Mouse (Mus musculus) heart, postnatal 25 days (tissue): ENCODE measurements around the gene Gpr62. TPM values are rescaled to one million over a fixed set of nuclear protein-coding genes. Genes with fewer than 3 reads are reported as not detected.

Experiments used
- DNase-seq: peaks from one replicate; pipeline ENCODE4 v3.0.0; 2022; ENCODE audit warnings: low spot score
- intact Hi-C: fragments of 180-260 bp; cut with DNase I; formaldehyde crosslinking; loops from one replicate; pipeline ENCODE4 v1.15.1; 2025
- total RNA-seq, 2 experiments: library from RNA; stranded (reverse); gene quantifications; 2 replicates each; pipeline ENCODE4 v1.2.3; 2021

Gpr62 gene
- total RNA-seq, 2 experiments from 2014 or later = not detected

GRCm38 (mm10) chr9:106461026-106461415 lies 4.7 kb downstream of the Gpr62 start:
- intact Hi-C loops = no loop called here

DNA sequence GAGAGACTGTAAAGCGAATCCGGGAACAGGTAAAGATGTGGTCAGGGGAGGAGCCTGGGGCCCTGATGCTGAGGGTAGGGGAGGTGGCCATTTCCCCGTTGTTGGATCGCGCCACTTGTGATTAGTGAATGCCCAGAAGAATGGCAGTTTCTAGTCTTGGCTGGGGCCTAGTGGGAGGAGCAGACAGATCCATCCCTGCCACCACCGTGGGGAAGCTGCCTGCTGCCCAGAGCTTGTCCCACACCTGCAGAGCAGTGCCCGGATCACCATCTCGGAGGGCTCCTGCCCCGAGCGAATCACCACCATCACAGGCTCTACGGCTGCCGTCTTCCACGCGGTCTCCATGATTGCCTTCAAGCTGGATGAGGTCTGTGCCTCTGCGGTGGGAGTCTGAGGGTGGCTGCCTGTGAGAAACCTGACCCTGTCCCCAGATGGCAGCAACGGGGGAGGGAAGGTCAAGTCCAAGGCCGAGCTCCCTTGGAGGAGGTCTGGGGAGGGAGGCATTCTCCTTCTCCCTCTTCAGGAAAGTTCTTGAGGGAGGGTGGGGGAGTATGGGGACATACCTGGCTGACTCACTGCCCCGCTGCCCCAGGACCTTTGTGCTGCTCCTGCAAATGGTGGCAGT lies 5.2 kb downstream of the Gpr62 start:
- no peak for DNase-seq
- intact Hi-C loops = no loop called here

More at GRCm38 (mm10) chr9:106461026-106461415, 4.7 kb downstream of the Gpr62 start:
- DNase-seq = no peak

DNA sequence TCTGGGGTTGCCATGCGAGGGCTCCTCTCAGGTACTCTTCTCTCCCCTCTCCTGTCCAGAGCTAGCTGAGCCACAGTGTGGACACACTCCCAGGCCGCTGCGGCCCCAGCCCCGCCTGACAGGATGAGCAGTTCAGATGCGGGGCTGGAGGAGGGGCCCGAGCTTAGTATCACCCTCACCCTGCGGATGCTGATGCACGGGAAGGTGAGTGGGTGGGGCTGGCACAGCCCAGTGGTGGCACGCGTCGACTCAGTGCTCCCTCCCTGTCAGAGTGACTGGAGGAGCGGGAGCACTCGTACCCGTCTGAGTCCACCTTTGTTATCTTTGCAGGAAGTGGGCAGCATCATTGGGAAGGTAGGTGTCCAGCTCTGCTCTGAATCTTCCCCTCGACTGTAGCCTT lies 5.8 kb downstream of the Gpr62 start:
- intact Hi-C loops = loop anchor here (2.0 kb wide), 1 partner anchor 13 kb away; no protein-coding TSS in a partner anchor
- DNase-seq = no peak

DNA sequence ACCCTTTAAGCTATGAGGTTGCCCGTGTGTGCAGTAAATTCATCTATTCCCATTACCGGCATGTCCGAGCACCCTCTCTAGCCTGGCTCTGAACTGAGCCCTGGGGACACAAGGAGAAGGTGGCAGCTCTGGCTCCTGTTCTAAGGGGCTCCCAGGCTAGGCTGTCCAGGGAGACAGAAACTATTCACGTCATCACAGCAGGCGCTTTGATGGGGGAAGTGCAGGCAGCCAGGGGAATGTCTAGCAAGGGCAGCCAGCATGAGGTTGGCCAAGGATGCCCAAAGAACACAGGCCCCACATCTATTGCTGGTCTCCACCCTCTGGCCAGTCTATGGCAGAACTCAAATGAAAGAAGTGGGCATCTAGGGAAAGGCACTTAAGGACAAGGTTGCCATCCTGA lies 7.8 kb downstream of the Gpr62 start:
- intact Hi-C loops = loop anchor here (2.0 kb wide), 1 partner anchor 15 kb away; no protein-coding TSS in a partner anchor
- DNase-seq = no peak

GRCm38 (mm10) chr9:106457163-106457559 lies 8.6 kb downstream of the Gpr62 start:
- intact Hi-C loops = no loop called here
- DNase-seq = no peak

GRCm38 (mm10) chr9:106456325-106457162 lies 9.2 kb downstream of the Gpr62 start:
- no peak for DNase-seq
- intact Hi-C loops = no loop called here

GRCm38 (mm10) chr9:106454888-106455681 lies 10.7 kb downstream of the Gpr62 start:
- DNase-seq = no peak
- intact Hi-C loops = no loop called here

DNA sequence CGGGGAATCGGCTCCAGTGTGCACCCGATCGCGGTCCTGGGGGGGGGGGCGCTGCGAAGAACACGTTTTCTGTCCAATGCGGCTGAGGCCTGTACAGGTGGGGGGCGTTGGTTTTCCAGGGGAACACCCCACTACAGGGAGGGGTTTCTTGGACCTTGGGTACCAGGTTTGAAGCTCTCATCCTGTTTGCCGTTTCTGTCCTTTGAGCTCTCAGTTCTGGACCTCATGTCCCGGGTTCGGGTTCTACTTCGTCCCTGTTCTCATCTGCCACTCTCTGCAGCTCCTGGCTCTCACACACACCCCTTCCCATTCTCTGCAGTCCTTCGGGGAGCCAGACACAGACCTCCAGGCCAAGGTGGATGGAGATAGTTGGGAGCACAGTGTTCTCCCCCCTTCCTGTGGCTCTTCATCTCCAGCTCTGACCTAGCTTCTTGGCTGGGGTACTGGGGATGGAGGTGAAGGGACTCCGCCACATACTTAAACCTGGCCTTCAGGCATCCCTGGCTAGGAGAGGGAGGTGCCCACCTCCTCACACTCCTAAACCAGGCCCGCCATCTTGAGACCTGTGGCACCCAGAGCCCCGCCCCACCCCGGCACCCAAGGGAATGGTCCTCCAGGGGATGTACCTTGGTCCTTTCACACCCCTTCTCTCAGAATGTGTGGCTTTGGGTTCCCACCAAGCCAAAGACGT lies 11.5 kb downstream of the Gpr62 start:
- intact Hi-C loops = no loop called here
- DNase-seq = no peak

DNA sequence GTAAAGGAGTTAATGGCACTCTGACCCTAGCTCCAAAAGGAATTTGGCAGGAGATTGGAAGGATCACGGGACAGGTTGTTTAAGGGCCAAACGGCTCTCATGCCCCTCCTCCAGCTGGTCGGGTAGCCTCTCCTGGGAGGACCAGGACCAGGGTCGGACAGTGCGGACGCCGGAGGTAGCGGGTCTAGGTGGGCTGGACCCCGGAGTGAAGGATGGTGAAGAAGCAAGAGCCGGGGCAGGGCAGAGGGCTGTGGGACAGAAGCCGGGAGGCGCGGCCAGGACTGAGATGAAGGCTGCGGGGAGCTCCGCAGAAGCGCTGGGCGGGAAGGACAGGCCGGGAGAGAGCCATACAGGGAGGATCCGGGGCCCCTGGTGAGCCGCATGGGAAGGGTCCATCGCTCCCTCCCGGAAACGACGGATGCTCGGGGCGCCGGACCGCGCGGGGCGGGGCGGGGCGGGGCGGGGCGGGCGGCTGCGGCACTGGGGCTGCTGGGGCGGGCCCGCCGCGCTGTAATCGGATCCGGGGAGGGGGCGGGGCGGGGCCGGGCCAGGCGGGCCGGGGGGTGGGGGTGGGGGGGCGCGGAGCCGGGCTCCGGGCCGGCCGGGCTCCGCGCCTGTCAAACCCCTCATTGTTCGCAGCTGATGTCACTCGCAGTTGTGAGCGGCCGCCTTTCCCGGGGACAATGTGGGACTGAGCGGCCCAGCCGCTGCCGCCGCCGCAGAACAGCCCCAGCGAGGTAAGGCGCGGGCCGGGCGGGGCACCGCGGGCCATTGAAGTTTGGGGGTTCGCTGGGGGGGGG lies 12.3 kb downstream of the Gpr62 start, which contains the start of gene Pcbp4:
TSS of gene Pcbp4 (plus strand) at position 21 of the 800 bp plus-strand sequence.
- intact Hi-C loops = no loop called here
- no peak for DNase-seq

DNA sequence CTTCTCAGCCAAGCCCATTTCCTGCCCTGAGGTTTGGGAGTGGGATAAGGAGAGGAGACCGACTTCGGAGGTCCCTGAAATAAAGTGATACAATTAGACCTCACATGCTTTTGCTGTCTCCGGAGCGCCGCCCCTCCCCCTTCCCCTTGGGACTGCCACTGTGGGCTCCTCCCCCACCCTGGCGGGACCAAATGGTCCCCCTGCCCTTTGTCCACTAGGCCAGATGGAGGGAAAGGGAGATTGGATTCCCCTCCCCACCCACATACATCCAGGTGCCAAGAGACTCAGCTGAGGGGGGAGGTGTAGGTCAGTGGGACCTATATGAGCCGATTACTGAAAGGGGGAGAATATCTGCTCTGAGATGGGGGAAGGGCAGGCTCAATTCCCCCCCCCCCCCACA lies 12.9 kb downstream of the Gpr62 start:
- no peak for DNase-seq
- intact Hi-C loops = no loop called here

DNA sequence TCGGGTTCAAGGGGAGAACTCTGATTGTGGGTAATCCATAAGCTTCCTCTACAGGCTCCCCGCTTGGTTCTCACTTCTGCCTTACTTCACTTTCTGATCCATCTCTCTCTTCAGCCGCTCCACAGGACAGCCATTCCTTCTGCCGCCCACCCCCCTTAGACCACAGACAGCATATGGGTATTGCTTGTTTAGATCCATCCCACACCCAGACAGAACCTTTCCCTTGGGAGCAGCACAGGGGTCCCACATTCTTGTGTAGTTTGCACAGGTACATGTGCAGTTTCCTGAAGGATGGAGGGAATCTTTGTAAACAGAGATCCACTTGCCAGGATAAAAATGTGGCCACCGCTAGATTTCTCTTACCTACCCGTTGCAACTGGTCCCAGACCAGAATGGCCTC lies 13.4 kb downstream of the Gpr62 start:
- DNase-seq = no peak
- intact Hi-C loops = no loop called here

DNA sequence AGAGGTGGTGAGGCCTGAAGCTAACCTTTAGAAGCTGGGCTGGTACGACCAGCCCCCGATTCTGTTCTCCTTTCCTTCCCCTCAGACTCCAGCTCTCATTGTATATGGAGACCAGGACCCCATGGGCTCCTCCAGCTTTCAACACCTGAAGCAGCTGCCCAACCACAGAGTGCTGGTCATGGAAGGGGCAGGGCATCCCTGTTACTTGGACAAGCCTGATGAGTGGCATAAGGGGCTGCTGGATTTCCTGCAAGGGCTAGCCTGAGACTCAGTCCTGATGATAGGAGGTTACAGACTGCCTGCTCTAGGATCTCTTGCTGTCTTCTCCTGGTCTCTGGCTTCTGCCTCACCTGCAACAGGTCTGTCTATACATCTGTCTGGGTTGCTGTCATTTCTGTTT lies 13.8 kb downstream of the Gpr62 start:
- intact Hi-C loops = no loop called here
- no peak for DNase-seq

GRCm38 (mm10) chr9:106451298-106451697 lies 14.4 kb downstream of the Gpr62 start:
- intact Hi-C loops = no loop called here
- DNase-seq = no peak

- intact Hi-C loops = no loop called here
- no peak for DNase-seq
Measured at GRCm38 (mm10) chr9:106450661-106451060, 15.1 kb downstream of the Gpr62 start.

DNA sequence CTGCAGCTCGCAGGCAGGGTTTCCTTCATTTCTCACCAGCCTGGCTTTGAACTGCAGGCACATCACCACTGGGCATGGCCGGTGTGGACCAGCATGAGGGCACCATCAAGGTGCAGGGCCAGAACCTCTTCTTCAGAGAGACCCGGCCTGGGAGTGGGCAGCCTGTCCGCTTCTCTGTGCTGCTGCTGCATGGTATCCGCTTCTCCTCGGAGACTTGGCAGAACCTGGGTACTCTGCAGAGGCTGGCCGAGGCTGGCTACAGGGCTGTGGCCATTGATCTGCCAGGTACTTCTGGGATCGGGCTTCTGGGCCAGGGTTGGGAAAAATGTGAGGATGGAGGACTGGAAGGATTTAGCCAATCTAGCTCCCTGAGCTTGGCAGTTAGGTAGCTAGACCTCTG lies 15.8 kb downstream of the Gpr62 start:
- intact Hi-C loops = loop anchor here (10.0 kb wide), 1 partner anchor 1055 kb away; the partner anchor contains the start of genes Aste1 and Nek11
- DNase-seq = no peak

DNA sequence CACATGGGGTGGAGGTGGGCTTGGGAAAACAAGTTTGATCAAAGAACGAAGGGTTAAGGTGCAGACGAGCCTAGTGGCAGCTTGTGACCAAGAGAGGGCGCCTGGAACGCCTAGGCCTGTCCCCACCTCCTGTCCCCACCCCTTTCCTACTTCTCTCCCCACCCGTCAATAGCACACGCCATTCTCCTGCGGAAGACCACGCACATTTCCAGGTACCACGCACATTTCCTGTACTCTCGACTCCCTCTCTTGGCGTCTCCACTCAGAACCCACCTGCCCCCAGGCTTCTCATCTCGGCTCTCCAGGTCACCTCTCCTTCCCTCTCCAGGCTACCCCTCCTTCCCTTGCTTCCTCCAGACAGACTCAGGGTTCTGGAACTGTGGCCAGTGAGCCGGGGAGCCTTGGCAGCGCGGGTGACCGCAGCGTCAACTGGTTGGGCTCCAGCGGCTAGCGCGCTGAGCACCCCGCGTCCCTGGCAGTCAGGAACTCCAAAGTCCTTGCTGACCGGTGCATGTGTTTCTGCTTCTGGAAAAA lies 17.2 kb downstream of the Gpr62 start:
- peak; percentile 75 for DNase-seq
- intact Hi-C loops = loop anchor here (1.0 to 10.0 kb wide), 2 partner anchors 27 to 1054 kb away; partner anchors contain the start of genes Aste1, Nek11 and Rrp9

DNA sequence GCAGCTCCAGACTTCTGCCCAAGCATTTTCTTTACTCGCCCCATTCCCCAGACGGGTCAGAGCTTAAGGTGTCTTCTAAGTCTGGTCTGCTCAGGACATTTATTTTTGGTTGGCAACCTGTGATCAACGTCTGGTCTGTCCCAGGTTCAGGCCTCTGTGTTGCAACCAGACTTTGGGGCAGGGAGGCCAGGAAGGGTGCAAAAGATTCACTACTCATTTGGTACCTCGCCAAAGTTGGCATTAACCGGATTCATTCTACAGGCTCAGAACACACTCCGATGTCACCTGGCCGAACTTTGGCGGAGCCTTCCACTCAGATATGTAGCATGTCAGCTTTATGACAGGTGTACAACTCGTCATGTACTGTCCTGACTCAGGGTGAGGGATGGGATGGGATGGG lies 17.8 kb downstream of the Gpr62 start:
- DNase-seq = no peak
- intact Hi-C loops = loop anchor here (1.0 to 10.0 kb wide), 2 partner anchors 27 to 1053 kb away; partner anchors contain the start of genes Aste1, Nek11 and Rrp9

GRCm38 (mm10) chr9:106447348-106447747 lies 18.4 kb downstream of the Gpr62 start, which contains the start of the genes Abhd14b and Abhd14a:
Abhd14b (plus strand) TSS chr9:106447459.
Abhd14a (minus strand) TSS chr9:106447678.
- intact Hi-C loops = loop anchor here (10.0 kb wide), 1 partner anchor 1053 kb away; the partner anchor contains the start of genes Aste1 and Nek11
- DNase-seq = peak; percentile 91
